In genomic region chr11:76144386-76144785, GRCm38 (mm10) we compare ENCODE assay signal across 19 mouse cellular contexts.
"Had no signal": no experiment of that assay in that cellular context is flagged by ENCODE, and none has a peak within 500 bp of the region (broad histone marks: within the 10 kb centered on the region; RNA-seq: fewer than 3 reads in every experiment).

No protein-coding gene starts in this region.

- DNase-seq: layer of hippocampus, adult 9-11 months; liver, postnatal 0 days; lung, embryonic 14.5 days; right cerebral cortex, adult 18-20 months; right cerebral cortex, postnatal 14 days; right cerebral cortex, postnatal 4 days; thymus, adult 18-20 months; thymus, postnatal 36 days had no signal

- H3K27ac ChIP-seq: limb, embryonic 10.5 days; limb, embryonic 13.5 days; liver, embryonic 14.5 days; macrophage; midbrain, embryonic 12.5 days; midbrain, embryonic 15.5 days; neural tube, embryonic 12.5 days; neural tube, embryonic 15.5 days had no signal

- H3K9me3 ChIP-seq: limb, embryonic 10.5 days; limb, embryonic 13.5 days; midbrain, embryonic 12.5 days; midbrain, embryonic 15.5 days; neural tube, embryonic 12.5 days; neural tube, embryonic 15.5 days had no signal

- H3K4me1 ChIP-seq: limb, embryonic 10.5 days had no signal

- H3K27me3 ChIP-seq: limb, embryonic 13.5 days; midbrain, embryonic 12.5 days; midbrain, embryonic 15.5 days; neural tube, embryonic 12.5 days; neural tube, embryonic 15.5 days had no signal

- H3K36me3 ChIP-seq: midbrain, embryonic 15.5 days had no signal

- ATAC-seq: liver, postnatal 0 days; lung, postnatal 0 days; midbrain, embryonic 15.5 days had no signal

- H3K4me2 ChIP-seq: limb, embryonic 13.5 days; liver, embryonic 11.5 days; lung, embryonic 14.5 days; midbrain, embryonic 12.5 days; midbrain, embryonic 15.5 days; neural tube, embryonic 12.5 days; neural tube, embryonic 15.5 days had no signal

- H3K4me3 ChIP-seq: layer of hippocampus, adult 2 months; limb, embryonic 10.5 days; limb, embryonic 13.5 days; midbrain, embryonic 12.5 days; midbrain, embryonic 15.5 days; neural tube, embryonic 12.5 days; neural tube, embryonic 15.5 days had no signal

- H3K9ac ChIP-seq: limb, embryonic 13.5 days; liver, embryonic 14.5 days; liver, postnatal 0 days; lung, embryonic 14.5 days; midbrain, embryonic 12.5 days; midbrain, embryonic 15.5 days; neural tube, embryonic 12.5 days; neural tube, embryonic 15.5 days had no signal
